9 mouse cellular contexts compared by ENCODE assay signal in the genomic region with DNA sequence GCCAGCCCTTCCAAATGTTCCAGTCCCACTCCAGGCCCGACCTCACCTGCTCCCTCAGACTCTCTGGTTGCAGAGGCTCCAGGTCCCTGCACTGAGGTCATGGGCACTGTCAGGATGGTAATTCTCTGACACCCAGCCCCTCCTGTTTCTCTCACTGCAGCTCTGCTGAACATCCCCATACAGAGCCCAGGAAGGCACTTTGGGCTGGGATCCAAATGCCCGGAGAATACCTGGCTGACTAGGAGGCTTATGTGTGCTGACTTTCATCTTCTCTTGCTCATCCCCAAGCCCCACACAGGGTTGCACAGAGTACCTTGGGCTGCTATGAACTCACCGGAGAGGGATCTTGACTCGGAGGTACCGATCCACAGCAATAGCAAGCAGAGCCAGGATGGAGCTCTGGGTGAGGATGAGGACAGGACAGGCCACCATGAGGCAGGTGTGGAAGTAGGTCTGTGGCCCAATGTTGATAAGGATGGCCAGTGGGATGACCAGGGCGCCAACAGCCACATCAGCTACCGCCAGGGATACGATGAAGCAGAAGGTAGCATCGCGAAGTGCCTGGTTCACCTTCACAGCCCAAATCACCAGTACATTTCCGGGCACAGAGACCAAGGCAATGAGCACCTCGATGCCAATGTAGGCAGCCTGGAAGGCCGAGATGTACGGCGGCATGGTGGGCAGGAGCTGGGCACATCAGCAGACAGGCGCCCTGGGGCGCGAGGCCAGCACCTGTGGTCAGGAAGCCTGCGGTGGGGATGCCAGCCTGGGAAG. TPM values are rescaled to one million over a fixed set of nuclear protein-coding genes. Genes with fewer than 3 reads are reported as not detected.
A peak's percentile ranks its signal among the peaks of the same experiment; 100 is the strongest.
DNase-seq lines count a peak whose midpoint lies in the region; ATAC-seq and TF ChIP-seq lines count a peak whose summit lies in the region.
"Had no signal": no experiment of that assay in that cellular context is flagged by ENCODE, and none has a peak within 500 bp of the region (broad histone marks: within the 10 kb centered on the region; RNA-seq: fewer than 3 reads in every experiment).

No protein-coding gene starts in this region.

- H3K4me2 ChIP-seq in limb, embryonic 12.5 days: peak overlapping the region; percentile 97

- peak overlapping the region; percentile 73 for H3K27ac ChIP-seq in heart, adult 2 months
- H3K27ac ChIP-seq in forebrain, embryonic 10.5 days: no peak overlapping the region
- H3K27ac ChIP-seq in limb, embryonic 12.5 days: no peak overlapping the region

- no peak for TF ChIP-seq EP300 in heart, adult 2 months (IDR thresholded peaks at IDR 0.05; ENCODE audit: insufficient read depth, low read depth, low read length)

- intact Hi-C loops in heart, adult 2 months (cut with DNase I): loop anchor here (10.0 kb wide), 1 partner anchor 179 kb away; no protein-coding TSS in a partner anchor

- WGBS in heart, adult 2 months: 46% methylated on average over 19 of the region's 19 CpGs
- 52% methylated on average over 19 of the region's 19 CpGs for WGBS in forebrain, embryonic 10.5 days
- 42% methylated on average over 19 of the region's 19 CpGs for WGBS in limb, embryonic 12.5 days

- TF ChIP-seq CTCF in heart, adult 2 months (IDR thresholded peaks at IDR 0.05): no peak

- H3K4me1 ChIP-seq in heart, adult 2 months (ENCODE audit: control insufficient read depth, insufficient read depth, low read length): peaks cover 12% of the 10 kb centered on the region
- peaks cover 21% of the 10 kb centered on the region for H3K4me1 ChIP-seq in forebrain, embryonic 10.5 days
- peaks cover 24% of the 10 kb centered on the region for H3K4me1 ChIP-seq in limb, embryonic 12.5 days (replicated peaks)

- H3K4me3 ChIP-seq in heart, adult 2 months: peak overlapping the region; percentile 43
- peak overlapping the region; percentile 54; the same call in 1 of the 2 replicates for H3K4me3 ChIP-seq in forebrain, embryonic 10.5 days
- H3K4me3 ChIP-seq in limb, embryonic 12.5 days (replicated peaks): peak overlapping the region; percentile 52

- no peak for ATAC-seq in limb, embryonic 12.5 days (ENCODE audit: insufficient number of reproducible peaks, insufficient read depth, low FRiP score, low TSS enrichment, low read depth)

- no peak for TF ChIP-seq POLR2A in heart, adult 2 months (IDR thresholded peaks at IDR 0.05; ENCODE audit: insufficient read depth, low read depth, low read length)

- peak overlapping the region; percentile 55 for H3K9ac ChIP-seq in heart, adult 2 months (ENCODE audit: low read depth, low read length)
- no peak overlapping the region for H3K9ac ChIP-seq in limb, embryonic 12.5 days (replicated peaks)

- H3K9me3 ChIP-seq in forebrain, embryonic 10.5 days: no peaks in the 10 kb centered on the region
- no peaks in the 10 kb centered on the region for H3K9me3 ChIP-seq in limb, embryonic 12.5 days

- H3K27me3 ChIP-seq in heart, adult 2 months (ENCODE audit: control insufficient read depth, insufficient read depth, low read length): no peaks in the 10 kb centered on the region; the same call in 1 of the 2 replicates
- peaks cover 81% of the 10 kb centered on the region for H3K27me3 ChIP-seq in forebrain, embryonic 10.5 days (ENCODE audit: poor library complexity, severe bottlenecking)
- H3K27me3 ChIP-seq in limb, embryonic 12.5 days: peaks cover 56% of the 10 kb centered on the region

- DNase-seq in heart, adult 2 months: no peak
- DNase-seq in heart, postnatal 4 days: no peak
- peak; percentile 29 for DNase-seq in adrenal gland, postnatal 25 days
- DNase-seq in forebrain, embryonic 10.5 days (ENCODE audit: extremely low spot score, low spot score): no peak
- no peak for DNase-seq in spleen, adult 18-20 months
- no peak for DNase-seq in embryo, embryonic 10 days (ENCODE audit: low spot score)
- DNase-seq in spleen, adult 12 weeks (ENCODE audit: low spot score): no peak

- H3K79me2 ChIP-seq in heart, adult 2 months (replicated peaks; ENCODE audit: control insufficient read depth, insufficient read depth, low read length): no peaks in the 10 kb centered on the region

- no peaks in the 10 kb centered on the region for H3K36me3 ChIP-seq in heart, adult 2 months (ENCODE audit: control insufficient read depth, insufficient read depth, low read length)
- no peaks in the 10 kb centered on the region for H3K36me3 ChIP-seq in forebrain, embryonic 10.5 days (replicated peaks)
- no peaks in the 10 kb centered on the region for H3K36me3 ChIP-seq in limb, embryonic 12.5 days

RNA-seq across cellular contexts. Expression of a gene that starts 1.4 kb away (rescaled TPM):
- 10 to 100 TPM in 1 of 2 experiments, 1 to 10 TPM in 1; 9.6 to 15.0 TPM for total RNA-seq in heart, adult 2 months (2021)
- 18.6 and 19.4 TPM in 2 replicates for polyA plus RNA-seq in heart, adult 2 months (2012; rRNA removed)
- total RNA-seq in heart, postnatal 4 days (2021): 1 to 10 TPM; 9.3 to 9.9 TPM
- 89.7 and 151 TPM in 2 replicates for total RNA-seq in adrenal gland, postnatal 25 days (2021)
- polyA plus RNA-seq in forebrain, embryonic 10.5 days (2016; fragmentation: Nextera tagmentation; extraction: Ambion mirVana): 0.14 and 0.36 TPM in 2 replicates
- 1.5 and 3.0 TPM in 2 replicates for polyA plus RNA-seq in limb, embryonic 12.5 days (2016; fragmentation: Nextera tagmentation; extraction: Ambion mirVana)

RNA-seq across cellular contexts. Expression of a gene that starts 40.6 kb away (rescaled TPM):
- total RNA-seq in heart, adult 2 months (2021): not detected
- polyA plus RNA-seq in heart, adult 2 months (2012; rRNA removed): 0.16 and 0.18 TPM in 2 replicates
- total RNA-seq in heart, postnatal 4 days (2021): not detected
- not detected in 2 replicates for total RNA-seq in adrenal gland, postnatal 25 days (2021)
- 0.46 and 0.65 TPM in 2 replicates for polyA plus RNA-seq in forebrain, embryonic 10.5 days (2016; fragmentation: Nextera tagmentation; extraction: Ambion mirVana)
- 38.8 and 41.9 TPM in 2 replicates for polyA plus RNA-seq in limb, embryonic 12.5 days (2016; fragmentation: Nextera tagmentation; extraction: Ambion mirVana)

RNA-seq across cellular contexts. Expression of a gene that starts 51.9 kb away (rescaled TPM):
- total RNA-seq in heart, adult 2 months (2021): under 1 TPM; 0.94 to 0.96 TPM
- 1.7 and 2.7 TPM in 2 replicates for polyA plus RNA-seq in heart, adult 2 months (2012; rRNA removed)
- total RNA-seq in heart, postnatal 4 days (2021): under 1 TPM; 0.33 to 0.65 TPM
- 1.5 and 1.7 TPM in 2 replicates for total RNA-seq in adrenal gland, postnatal 25 days (2021)
- not detected in 2 replicates for polyA plus RNA-seq in forebrain, embryonic 10.5 days (2016; fragmentation: Nextera tagmentation; extraction: Ambion mirVana)
- 4.3 and 4.4 TPM in 2 replicates for polyA plus RNA-seq in limb, embryonic 12.5 days (2016; fragmentation: Nextera tagmentation; extraction: Ambion mirVana)

RNA-seq across cellular contexts. Expression of a gene that starts 55.9 kb away (rescaled TPM):
- not detected for total RNA-seq in heart, adult 2 months (2021)
- polyA plus RNA-seq in heart, adult 2 months (2012; rRNA removed): not detected in 2 replicates
- total RNA-seq in heart, postnatal 4 days (2021): under 1 TPM; 0.48 to 0.52 TPM
- total RNA-seq in adrenal gland, postnatal 25 days (2021): not detected in 2 replicates
- polyA plus RNA-seq in forebrain, embryonic 10.5 days (2016; fragmentation: Nextera tagmentation; extraction: Ambion mirVana): not detected in 2 replicates
- polyA plus RNA-seq in limb, embryonic 12.5 days (2016; fragmentation: Nextera tagmentation; extraction: Ambion mirVana): 108 and 119 TPM in 2 replicates
- total RNA-seq: layer of hippocampus, postnatal 14 days had no signal
